Mouse (Mus musculus) CD4-positive naive resting alpha-beta T cell, adult 76 days (primary cell): ENCODE data around the gene Ubtd2. TPM values are rescaled to one million over a fixed set of nuclear protein-coding genes. Genes with fewer than 3 reads are reported as not detected.

Experiments used
- total RNA-seq: library from RNA; stranded (reverse); gene quantifications from one replicate; pipeline ENCODE4 v1.2.4, GENCODE M21; 2023

Gene Ubtd2
- total RNA-seq = 5.8 TPM

GRCm38 (mm10) chr11:32454800-32455506 lies at the start of gene Ubtd2:
Gene Ubtd2 (plus strand): TSS chr11:32455370.

GRCm38 (mm10) chr11:32531871-32532764 lies 76.9 kb downstream of the Ubtd2 start, which contains the start of gene Efcab9:
Gene Efcab9 (minus strand): TSS chr11:32532081.

GRCm38 (mm10) chr11:32532765-32533481 lies 77.8 kb downstream of the Ubtd2 start, which contains the start of gene Stk10:
Gene Stk10 (plus strand): TSS chr11:32533305.

Other genes with a start within 250 kb of the Ubtd2 start
- gene Snrnp25, start 250.0 kb upstream of the Ubtd2 start, total RNA-seq = 13.9 TPM
- 0.91 TPM for gene Rhbdf1, start 233.1 kb upstream of the Ubtd2 start, total RNA-seq
- gene Mpg, start 228.9 kb upstream of the Ubtd2 start, total RNA-seq = 24.2 TPM
- gene Nprl3, start 187.7 kb upstream of the Ubtd2 start, total RNA-seq = 56.2 TPM
- not detected for gene Hba-x, start 179.0 kb upstream of the Ubtd2 start, total RNA-seq
- 2,503 TPM for gene Hba-a1, start 171.9 kb upstream of the Ubtd2 start, total RNA-seq
- gene Hbq1b, start 168.4 kb upstream of the Ubtd2 start, total RNA-seq = 1.5 TPM
- gene Hba-a2, start 158.9 kb upstream of the Ubtd2 start, total RNA-seq = 3,017 TPM
- gene Hbq1a, start 155.3 kb upstream of the Ubtd2 start, total RNA-seq = not detected
- 0.18 TPM for gene Sh3pxd2b, start 107.5 kb upstream of the Ubtd2 start, total RNA-seq
- gene Efcab9, start 76.7 kb downstream of the Ubtd2 start, total RNA-seq = not detected
- gene Stk10, start 77.9 kb downstream of the Ubtd2 start, total RNA-seq = 271 TPM
- 59.7 TPM for gene Fbxw11, start 187.4 kb downstream of the Ubtd2 start, total RNA-seq